Mouse (Mus musculus): ENCODE measurements around the gene Slc39a9. TPM values are rescaled to one million over a fixed set of nuclear protein-coding genes. Genes with fewer than 3 reads are reported as not detected.
A peak's percentile ranks its signal among the peaks of the same experiment; 100 is the strongest.

The Slc39a9 gene
- polyA plus RNA-seq, 1 experiment from 2014 or later = 35.4 TPM

- no peaks in the 10 kb centered on the region for H3K27me3 ChIP-seq (replicated peaks; ENCODE audit: control insufficient read depth, insufficient read depth, low read length)
- H3K4me3 ChIP-seq (ENCODE audit: low read depth, low read length) = no peak overlapping the region
- no peaks in the 10 kb centered on the region for H3K36me3 ChIP-seq (ENCODE audit: control insufficient read depth, insufficient read depth)
- H3K27ac ChIP-seq (ENCODE audit: low read depth, low read length) = no peak overlapping the region
- WGBS = 59% methylated on average over 5 of the region's 5 CpGs
- no peak overlapping the region for H3K4me2 ChIP-seq (replicated peaks; ENCODE audit: low read depth)
- TF ChIP-seq CTCF (IDR thresholded peaks at IDR 0.05; ENCODE audit: low read depth) = no peak
- H3K9ac ChIP-seq (ENCODE audit: low read depth, low read length) = no peak overlapping the region
- H3K4me1 ChIP-seq (replicated peaks; ENCODE audit: control insufficient read depth, insufficient read depth, low read length) = 0 out of 2 replicates have a peak, but pooled peaks cover 15% of the 10 kb centered on the region
- ATAC-seq = no peak
- H3K9me3 ChIP-seq (ENCODE audit: control insufficient read depth) = no peaks in the 10 kb centered on the region
Measured at GRCm38 (mm10) chr12:80689696-80690095, 46.0 kb downstream of the Slc39a9 start.

DNA sequence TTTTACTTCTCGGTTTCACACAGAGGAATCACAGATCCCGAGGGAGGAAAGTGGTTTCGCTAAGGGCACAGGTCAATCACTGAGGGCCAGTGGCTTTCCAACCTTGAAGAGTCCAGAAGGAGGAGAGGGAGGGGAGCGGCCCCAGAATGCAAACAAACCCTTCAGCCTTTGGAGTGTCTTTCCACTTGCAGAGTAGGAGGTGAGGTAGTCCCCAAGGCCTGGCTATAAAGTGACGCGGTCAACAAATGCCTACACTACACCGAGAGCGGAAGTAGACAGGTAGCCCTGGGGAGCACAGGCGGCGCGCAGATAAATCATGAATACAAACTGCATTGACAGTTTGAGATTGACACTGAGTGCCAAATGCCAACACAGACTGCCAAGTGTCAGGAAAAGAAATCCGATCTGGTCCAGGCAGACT, 48.0 kb downstream of the Slc39a9 start:
- Histone ChIP-seq H3K27me3 (replicated peaks; ENCODE audit: control insufficient read depth, insufficient read depth, low read length) (no peaks in the 10 kb centered on the region), H3K9me3 (ENCODE audit: control insufficient read depth) (no peaks in the 10 kb centered on the region), H3K27ac (ENCODE audit: low read depth, low read length) (no peak overlapping the region), H3K9ac (ENCODE audit: low read depth, low read length) (no peak overlapping the region; the same call in 1 of the 2 replicates), H3K4me2 (replicated peaks; ENCODE audit: low read depth) (peak overlapping the region; percentile 79), H3K36me3 (ENCODE audit: control insufficient read depth, insufficient read depth) (no peaks in the 10 kb centered on the region), H3K4me3 (ENCODE audit: low read depth, low read length) (peak overlapping the region; percentile 39), H3K4me1 (replicated peaks; ENCODE audit: control insufficient read depth, insufficient read depth, low read length) (0 out of 2 replicates have a peak, but pooled peaks cover 15% of the 10 kb centered on the region)
- 11% methylated on average over 12 of the region's 12 CpGs for WGBS
- ATAC-seq = peak; percentile 73
- no peak for TF ChIP-seq CTCF (IDR thresholded peaks at IDR 0.05; ENCODE audit: low read depth)

GRCm38 (mm10) chr12:80692269-80692972, 48.7 kb downstream of the Slc39a9 start, which contains the start of gene Plekhd1:
TSS of gene Plekhd1 (plus strand) at chr12:80692591.
- Histone ChIP-seq H3K27ac (ENCODE audit: low read depth, low read length) (no peak within 1 kb of the TSS), H3K4me2 (replicated peaks; ENCODE audit: low read depth) (peak within 1 kb of the TSS; percentile 79), H3K4me3 (ENCODE audit: low read depth, low read length) (peak within 1 kb of the TSS; percentile 39), H3K36me3 (ENCODE audit: control insufficient read depth, insufficient read depth) (no peaks in the 10 kb centered on the region), H3K9ac (ENCODE audit: low read depth, low read length) (peak within 1 kb of the TSS; percentile 19; the same call in 1 of the 2 replicates), H3K4me1 (replicated peaks; ENCODE audit: control insufficient read depth, insufficient read depth, low read length) (0 out of 2 replicates have a peak, but pooled peaks cover 14% of the 10 kb centered on the region), H3K9me3 (ENCODE audit: control insufficient read depth) (no peaks in the 10 kb centered on the region), H3K27me3 (replicated peaks; ENCODE audit: control insufficient read depth, insufficient read depth, low read length) (no peaks in the 10 kb centered on the region)
- ATAC-seq = peak; percentile 78
- 1% methylated on average over 52 of the region's 52 CpGs for WGBS
- no peak for TF ChIP-seq CTCF (IDR thresholded peaks at IDR 0.05; ENCODE audit: low read depth)

DNA sequence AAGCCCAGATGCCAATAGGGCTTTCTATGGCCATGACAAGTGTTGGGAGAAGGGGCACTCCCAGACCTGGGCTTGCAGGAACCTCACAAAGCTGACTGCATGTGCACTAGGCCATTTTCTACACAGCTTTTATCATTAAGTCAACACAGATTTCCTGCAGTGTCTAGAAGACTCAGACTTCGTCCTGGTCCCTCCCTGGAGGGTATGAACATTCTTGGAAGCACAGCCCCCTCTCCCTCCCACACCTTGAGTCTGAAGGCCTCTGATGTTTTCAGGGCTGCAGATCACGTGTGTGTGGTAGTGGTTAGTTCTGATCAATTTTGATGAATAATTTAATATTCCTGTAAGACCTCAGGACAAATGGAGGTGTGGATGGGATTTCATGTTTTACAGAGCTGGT, 50.0 kb downstream of the Slc39a9 start:
- H3K27ac ChIP-seq (ENCODE audit: low read depth, low read length) = no peak overlapping the region
- no peaks in the 10 kb centered on the region for H3K36me3 ChIP-seq (ENCODE audit: control insufficient read depth, insufficient read depth)
- no peak overlapping the region for H3K9ac ChIP-seq (ENCODE audit: low read depth, low read length)
- no peak overlapping the region; the same call in 1 of the 2 replicates for H3K4me2 ChIP-seq (replicated peaks; ENCODE audit: low read depth)
- peak; percentile 35; the same call in 1 of the 2 replicates for ATAC-seq
- no peaks in the 10 kb centered on the region for H3K27me3 ChIP-seq (replicated peaks; ENCODE audit: control insufficient read depth, insufficient read depth, low read length)
- H3K4me3 ChIP-seq (ENCODE audit: low read depth, low read length) = no peak overlapping the region
- H3K9me3 ChIP-seq (ENCODE audit: control insufficient read depth) = no peaks in the 10 kb centered on the region
- WGBS = 25% methylated on average over 2 of the region's 2 CpGs
- 0 out of 2 replicates have a peak, but pooled peaks cover 8% of the 10 kb centered on the region for H3K4me1 ChIP-seq (replicated peaks; ENCODE audit: control insufficient read depth, insufficient read depth, low read length)
- no peak for TF ChIP-seq CTCF (IDR thresholded peaks at IDR 0.05; ENCODE audit: low read depth)

- no peak overlapping the region for H3K27ac ChIP-seq (ENCODE audit: low read depth, low read length)
- TF ChIP-seq CTCF (IDR thresholded peaks at IDR 0.05; ENCODE audit: low read depth) = no peak
- H3K4me3 ChIP-seq (ENCODE audit: low read depth, low read length) = no peak overlapping the region
- no peaks in the 10 kb centered on the region for H3K36me3 ChIP-seq (ENCODE audit: control insufficient read depth, insufficient read depth)
- ATAC-seq = no peak
- no peaks in the 10 kb centered on the region for H3K9me3 ChIP-seq (ENCODE audit: control insufficient read depth)
- H3K4me2 ChIP-seq (replicated peaks; ENCODE audit: low read depth) = no peak overlapping the region
- no peaks in the 10 kb centered on the region for H3K27me3 ChIP-seq (replicated peaks; ENCODE audit: control insufficient read depth, insufficient read depth, low read length)
- whole genome bisulfite sequencing = 78% methylated on average over 3 of the region's 3 CpGs
- no peak overlapping the region for H3K9ac ChIP-seq (ENCODE audit: low read depth, low read length)
- H3K4me1 ChIP-seq (replicated peaks; ENCODE audit: control insufficient read depth, insufficient read depth, low read length) = 0 out of 2 replicates have a peak, but pooled peaks cover 8% of the 10 kb centered on the region
Measured at GRCm38 (mm10) chr12:80695004-80695403, 51.3 kb downstream of the Slc39a9 start.

- peak; percentile 37 for TF ChIP-seq CTCF (IDR thresholded peaks at IDR 0.05; ENCODE audit: low read depth)
- Histone ChIP-seq H3K27me3 (replicated peaks; ENCODE audit: control insufficient read depth, insufficient read depth, low read length) (no peaks in the 10 kb centered on the region), H3K27ac (ENCODE audit: low read depth, low read length) (no peak overlapping the region), H3K36me3 (ENCODE audit: control insufficient read depth, insufficient read depth) (no peaks in the 10 kb centered on the region), H3K4me1 (replicated peaks; ENCODE audit: control insufficient read depth, insufficient read depth, low read length) (0 out of 2 replicates have a peak, but pooled peaks cover under 1% of the 10 kb centered on the region), H3K4me3 (ENCODE audit: low read depth, low read length) (no peak overlapping the region), H3K9me3 (ENCODE audit: control insufficient read depth) (no peaks in the 10 kb centered on the region), H3K4me2 (replicated peaks; ENCODE audit: low read depth) (no peak overlapping the region), H3K9ac (ENCODE audit: low read depth, low read length) (no peak overlapping the region)
- WGBS = 79% methylated on average over 5 of the region's 5 CpGs
- ATAC-seq = no peak
Measured at GRCm38 (mm10) chr12:80698526-80699143, 55.0 kb downstream of the Slc39a9 start.
